Mouse (Mus musculus): Measurements from ENCODE around the gene Usp7.

Gene Usp7

GRCm38 (mm10) chr16:8720447-8720846 lies 71.7 kb downstream of the Usp7 start:
- no peak for DNase-seq (ENCODE audit: low spot score)

- no peak for DNase-seq (ENCODE audit: low spot score)
These were observed 74.4 kb downstream of the Usp7 start for GRCm38 (mm10) chr16:8717744-8718143.

DNA sequence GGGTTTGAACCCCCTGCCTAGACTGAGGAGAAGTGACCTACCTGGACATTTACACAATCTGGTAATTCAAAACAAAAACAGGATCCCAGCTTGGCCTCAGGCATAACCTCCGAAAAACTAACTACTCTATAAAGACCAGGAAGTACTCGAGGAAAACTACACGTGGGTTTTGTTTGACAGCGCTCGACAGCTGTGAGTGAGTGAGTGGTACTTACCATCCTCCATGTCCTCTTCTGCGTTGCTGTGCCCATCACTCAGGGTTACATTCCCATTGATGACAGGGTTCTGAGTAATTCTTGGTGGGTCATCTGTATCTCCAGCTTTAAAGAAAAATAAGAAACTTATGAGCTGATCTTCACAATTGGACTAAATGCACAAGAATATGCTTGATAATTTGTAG lies 75.8 kb downstream of the Usp7 start:
- DNase-seq (ENCODE audit: low spot score): no peak

DNA sequence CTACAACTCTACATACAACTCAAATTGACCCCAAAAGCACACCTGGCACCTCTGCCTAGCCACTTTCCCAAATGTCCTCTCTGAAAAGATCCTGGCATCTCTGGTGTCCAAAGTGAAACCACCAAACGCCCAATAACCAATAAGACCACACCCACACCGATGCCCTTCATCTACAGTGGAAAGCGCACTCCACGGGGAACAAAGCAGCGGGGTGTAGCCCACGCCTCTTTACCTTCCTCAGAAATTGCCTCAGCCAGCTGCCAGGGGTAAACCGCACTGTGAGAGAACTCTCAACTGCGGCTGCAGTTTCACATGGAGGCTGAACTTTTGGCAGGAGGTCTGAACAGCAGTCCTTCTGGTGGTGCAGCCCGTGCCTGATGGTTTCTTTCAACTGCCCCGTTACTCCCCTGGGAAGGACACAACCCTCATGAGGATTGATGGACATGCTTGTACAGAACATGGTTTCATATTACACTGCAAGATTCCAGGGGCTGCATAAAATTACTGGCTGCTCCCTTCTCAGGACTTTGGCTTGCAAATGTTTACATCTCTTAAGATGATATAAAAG lies 76.5 kb downstream of the Usp7 start:
- DNase-seq (ENCODE audit: low spot score): no peak

DNA sequence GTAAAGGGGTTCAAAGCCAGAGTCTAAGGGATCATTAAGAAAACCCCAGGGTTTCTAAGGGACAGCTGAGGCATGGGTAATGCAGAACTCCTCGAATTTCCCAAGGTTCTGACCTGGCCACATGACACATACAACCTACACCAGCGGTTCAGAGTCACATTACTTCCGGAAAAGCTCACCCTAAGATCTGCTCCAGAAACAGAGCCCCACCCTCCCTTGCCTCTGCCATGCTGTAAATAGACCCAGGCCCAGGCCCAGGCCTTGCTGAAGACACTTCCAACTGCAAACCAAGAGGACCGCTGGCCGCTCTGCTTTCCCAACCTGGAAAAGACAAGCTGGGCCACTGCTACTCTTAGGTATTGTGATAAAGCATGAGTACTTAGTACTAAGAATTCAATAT lies 77.3 kb downstream of the Usp7 start:
- no peak for DNase-seq (ENCODE audit: low spot score)

DNA sequence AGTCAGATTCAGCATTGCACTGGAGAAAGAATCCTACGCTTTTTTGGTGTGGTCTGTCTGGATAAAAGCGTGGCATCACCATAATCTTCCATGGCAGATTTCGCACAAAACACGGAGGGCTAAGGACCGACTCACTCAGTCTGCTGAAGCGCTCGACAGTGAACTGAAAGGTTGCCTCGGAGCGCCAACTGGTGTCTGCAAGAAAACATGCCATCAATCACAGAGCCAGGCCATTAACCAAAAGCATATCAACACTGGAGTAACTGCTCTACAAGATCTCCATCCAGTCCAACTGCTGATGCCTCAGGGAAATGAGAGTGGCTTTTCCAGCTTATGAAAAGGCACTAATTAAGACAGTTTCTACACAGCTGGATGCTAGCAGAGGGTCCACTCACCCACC lies 80.1 kb downstream of the Usp7 start:
- no peak for DNase-seq (ENCODE audit: low spot score)

- peak; percentile 65 for DNase-seq (ENCODE audit: low spot score)
These were observed 91.5 kb downstream of the Usp7 start for GRCm38 (mm10) chr16:8700586-8700985.

- peak; percentile 64 for DNase-seq (ENCODE audit: low spot score)
These were observed 92.6 kb downstream of the Usp7 start for GRCm38 (mm10) chr16:8699556-8699955.

- DNase-seq (ENCODE audit: low spot score): no peak
These were observed 100.9 kb downstream of the Usp7 start for GRCm38 (mm10) chr16:8691206-8691605.

- DNase-seq (ENCODE audit: low spot score): no peak
These were observed 102.0 kb downstream of the Usp7 start for GRCm38 (mm10) chr16:8689979-8690656.

DNA sequence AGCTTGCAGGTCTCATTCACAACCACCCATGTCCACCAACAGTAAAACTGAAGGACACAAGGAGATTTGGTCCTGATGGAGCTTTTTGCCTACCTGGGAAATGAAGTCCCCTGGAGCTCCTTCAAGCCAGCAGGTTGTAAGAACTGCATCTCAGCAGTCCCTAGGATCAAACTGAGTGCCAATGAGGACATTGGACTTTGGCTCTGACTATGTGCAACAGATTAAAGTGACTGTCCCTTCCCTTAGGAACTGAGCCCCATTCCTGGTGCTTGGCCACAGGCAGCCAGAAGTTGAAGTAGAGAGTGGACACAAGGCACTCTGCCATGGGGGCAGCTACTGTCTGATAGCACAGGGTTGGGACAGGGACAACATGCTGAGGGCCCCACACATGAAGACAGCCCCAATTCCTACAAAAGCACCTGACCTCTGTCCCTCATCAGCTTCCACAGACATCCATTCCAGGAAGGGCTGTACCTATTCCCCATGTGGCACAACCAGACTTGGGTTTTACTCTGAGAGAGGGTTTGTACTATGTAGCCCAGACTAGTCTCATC lies 104.5 kb downstream of the Usp7 start:
- no peak for DNase-seq (ENCODE audit: low spot score)

- DNase-seq (ENCODE audit: low spot score): peak; percentile 54
These were observed 105.1 kb downstream of the Usp7 start for GRCm38 (mm10) chr16:8686871-8687535.

DNA sequence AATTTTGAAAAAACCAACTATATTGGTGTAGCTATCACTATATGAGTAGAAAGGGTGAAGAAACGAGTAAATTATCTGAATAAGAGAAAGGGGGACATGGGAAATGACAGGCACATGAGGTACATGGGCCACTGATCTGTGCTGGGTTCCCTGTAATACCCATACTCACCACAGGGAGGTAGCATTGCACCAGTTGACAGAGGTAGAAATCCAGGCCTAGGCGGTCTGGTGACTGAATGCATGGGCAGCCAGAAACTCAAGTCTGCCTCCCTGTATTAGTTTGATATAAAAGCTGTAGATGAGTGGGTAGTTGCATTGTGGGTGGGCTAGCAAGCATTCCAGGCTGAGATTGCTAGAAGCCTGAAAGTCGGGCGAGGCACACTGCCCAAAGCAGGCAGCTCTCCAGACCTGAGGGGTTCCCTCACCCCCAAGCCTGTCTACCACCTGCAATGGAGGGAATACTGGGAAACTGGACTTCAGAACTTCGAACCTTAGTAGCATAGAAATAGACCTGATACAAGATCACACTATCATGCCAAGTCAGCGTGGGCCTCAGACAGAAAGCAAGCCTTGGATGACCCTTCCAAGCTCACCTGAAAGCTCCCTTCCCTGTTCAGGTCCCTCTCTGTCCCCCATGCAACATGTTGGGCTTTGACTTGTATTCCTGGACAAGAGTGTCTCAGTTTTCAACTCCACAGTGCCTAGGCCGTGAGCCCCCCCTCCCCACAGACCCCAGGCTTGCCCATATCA lies 105.8 kb downstream of the Usp7 start:
- peak; percentile 85 for DNase-seq (ENCODE audit: low spot score)

GRCm38 (mm10) chr16:8685087-8685486 lies 107.0 kb downstream of the Usp7 start:
- no peak for DNase-seq (ENCODE audit: low spot score)

GRCm38 (mm10) chr16:8680470-8680869 lies 111.6 kb downstream of the Usp7 start, which contains the start of gene Gm5767:
Gene Gm5767, plus strand, starts transcription at chr16:8680770.
- DNase-seq (ENCODE audit: low spot score): no peak

GRCm38 (mm10) chr16:8679780-8680179 lies 112.3 kb downstream of the Usp7 start:
- DNase-seq (ENCODE audit: low spot score): no peak

DNA sequence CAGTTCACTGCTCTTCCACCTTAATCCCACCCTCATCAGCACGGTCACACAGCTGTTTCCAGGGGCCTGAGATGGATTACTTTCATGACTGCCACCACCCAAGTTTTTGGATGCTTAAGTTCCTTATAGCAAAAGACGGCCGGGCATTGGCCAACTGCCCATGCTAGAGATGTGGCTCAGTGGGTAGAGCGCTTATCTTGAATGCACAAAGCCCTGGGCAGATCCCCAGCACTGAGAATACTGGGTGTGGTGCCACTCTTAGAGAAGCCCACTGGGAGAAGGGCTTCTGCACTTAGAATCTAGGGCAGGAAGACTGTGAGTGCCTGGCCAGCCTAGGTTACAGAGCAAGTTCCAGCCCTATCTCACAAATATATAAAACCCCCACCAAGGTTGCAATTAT lies 113.4 kb downstream of the Usp7 start:
- DNase-seq (ENCODE audit: low spot score): no peak

GRCm38 (mm10) chr16:8678035-8678434 lies 114.1 kb downstream of the Usp7 start:
- peak; percentile 59 for DNase-seq (ENCODE audit: low spot score)

DNA sequence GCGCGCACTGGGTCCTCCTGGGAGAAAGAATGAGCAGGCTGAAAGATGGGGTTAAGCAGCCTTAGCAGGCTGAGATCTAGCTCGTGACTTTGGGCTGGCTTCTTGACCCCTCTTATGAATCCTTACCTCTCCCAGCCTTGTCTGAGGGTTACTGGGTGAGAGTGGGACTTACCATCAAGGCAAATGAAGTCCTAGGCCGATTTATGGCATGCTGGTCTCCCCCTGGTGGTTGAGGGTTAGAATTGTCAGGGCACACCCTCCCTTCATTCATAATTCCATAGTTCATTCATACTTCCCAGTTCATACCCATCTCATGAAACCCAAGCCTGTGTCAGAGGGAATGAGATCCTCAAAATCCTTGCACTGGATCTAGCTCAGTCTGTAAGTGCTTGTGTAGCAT lies 115.3 kb downstream of the Usp7 start:
- peak; percentile 74 for DNase-seq (ENCODE audit: low spot score)

DNA sequence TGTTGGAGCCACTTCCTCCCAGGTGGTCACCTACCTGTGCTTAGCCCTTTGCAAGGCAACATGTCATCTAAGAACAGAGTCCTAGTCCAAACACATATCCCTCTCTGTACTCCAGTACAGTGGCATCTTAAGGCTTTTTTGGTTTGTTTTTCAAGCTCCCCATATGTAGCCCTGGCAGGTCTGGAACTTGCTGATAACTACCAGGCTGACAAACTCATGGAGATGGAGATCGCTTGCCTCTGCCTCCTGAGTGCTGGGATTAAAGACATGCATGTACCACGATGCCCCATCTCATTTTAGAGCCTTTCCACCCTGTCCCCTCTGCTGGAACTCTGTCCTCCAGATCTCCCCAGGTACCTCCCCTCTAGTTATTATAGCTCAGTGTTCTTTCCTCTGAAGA lies 115.9 kb downstream of the Usp7 start:
- DNase-seq (ENCODE audit: low spot score): no peak

DNA sequence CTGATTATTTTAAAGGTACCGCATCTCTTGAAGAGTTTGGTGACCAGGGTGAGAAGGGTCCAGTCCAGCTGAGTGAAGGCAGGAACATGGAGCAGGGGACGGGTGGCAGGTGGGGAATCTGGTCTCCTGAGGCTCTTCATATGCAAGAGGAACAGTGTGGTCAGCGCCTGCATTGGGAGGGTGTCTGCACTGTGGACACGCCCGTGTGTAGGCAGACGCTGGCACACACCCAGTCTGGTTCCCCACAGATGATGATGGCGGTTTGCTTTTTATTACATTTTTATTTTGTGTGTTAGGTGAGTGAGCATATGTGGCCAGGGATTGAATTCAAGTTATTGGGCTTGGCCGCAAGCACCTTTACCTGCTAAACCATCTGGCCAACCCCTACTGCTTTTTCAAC lies 116.5 kb downstream of the Usp7 start:
- DNase-seq (ENCODE audit: low spot score): no peak

DNA sequence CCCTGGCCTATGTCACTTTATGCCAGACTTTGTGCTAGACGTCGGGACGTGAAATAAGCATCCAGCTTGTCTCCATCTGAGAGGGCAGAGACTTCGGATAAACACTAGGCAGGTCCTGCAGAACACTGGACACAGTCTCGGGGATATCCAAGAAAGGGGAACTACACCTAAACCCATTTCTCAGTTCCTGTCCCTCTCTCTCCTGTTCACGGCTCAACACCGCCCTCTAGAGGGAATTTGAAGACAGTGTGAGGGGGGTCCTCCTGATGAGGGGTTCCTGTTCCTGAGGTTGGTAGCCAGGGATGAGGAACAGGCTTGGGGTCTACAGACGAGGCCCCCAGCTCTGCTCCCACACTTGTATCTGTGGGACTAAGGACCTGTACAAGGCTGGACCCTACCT lies 117.9 kb downstream of the Usp7 start:
- peak; percentile 60 for DNase-seq (ENCODE audit: low spot score)

Data from testis, postnatal 10 days (tissue).